Mouse (Mus musculus) MEL (cell line): Measurements from ENCODE around the gene Cul9. TPM values are rescaled to one million over a fixed set of nuclear protein-coding genes. Genes with fewer than 3 reads are reported as not detected.

Experiments used
- DNase-seq: peaks from one replicate; pipeline ENCODE4 v3.0.0; 2011; ENCODE audit warnings: low read depth, low spot score
- H3K27ac ChIP-seq: 2 replicates; pipeline ENCODE4 v1.5.1; 2012; ENCODE audit warnings: low read depth, mild to moderate bottlenecking, control low read depth, low read length, moderate library complexity; ENCODE audit not compliant: control insufficient read depth
- H3K27me3 ChIP-seq, 2 experiments: fragments of 150-350 bp in 1 of 2; sonication (generic) in 1 of 2; 2 replicates each; pipeline ENCODE4 v1.6.1; 2012; ENCODE audit warnings: low read length in 2 of 2, mild to moderate bottlenecking in 2 of 2, improper control_type of control experiment in 1 of 2, moderate library complexity in 1 of 2; ENCODE audit not compliant: insufficient read depth in 2 of 2, control insufficient read depth in 1 of 2
- H3K36me3 ChIP-seq, 2 experiments: 2 replicates each; pipeline ENCODE4 v1.6.1; 2012 to 2014; ENCODE audit warnings: low read length in 2 of 2, improper control_type of control experiment in 1 of 2, inconsistent platforms in 1 of 2, mild to moderate bottlenecking in 1 of 2; ENCODE audit not compliant: insufficient read depth in 2 of 2, control insufficient read depth in 1 of 2
- H3K4me1 ChIP-seq, 2 experiments: fragments of 150-350 bp in 1 of 2; sonication (generic) in 1 of 2; 2 replicates each; pipeline ENCODE4 v1.6.1; 2012; ENCODE audit warnings: low read length in 2 of 2, improper control_type of control experiment in 1 of 2, mild to moderate bottlenecking in 1 of 2; ENCODE audit not compliant: insufficient read depth in 2 of 2, control insufficient read depth in 1 of 2
- H3K4me3 ChIP-seq, 2 experiments: fragments of 150-350 bp in 1 of 2; sonication (generic) in 1 of 2; 2 replicates each; pipeline ENCODE4 v1.5.1; 2012; ENCODE audit warnings: low read depth in 2 of 2, low read length in 2 of 2, mild to moderate bottlenecking in 2 of 2, moderate library complexity in 2 of 2, control low read depth in 1 of 2, improper control_type of control experiment in 1 of 2; ENCODE audit not compliant: control insufficient read depth in 1 of 2, insufficient read depth in 1 of 2
- H3K79me2 ChIP-seq: 2 replicates; pipeline ENCODE4 v1.6.1; 2012; ENCODE audit warnings: mild to moderate bottlenecking, low read length, moderate library complexity; ENCODE audit not compliant: control insufficient read depth, poor library complexity, insufficient read depth
- H3K9ac ChIP-seq: 2 replicates; pipeline ENCODE4 v1.6.1; 2012; ENCODE audit warnings: low read depth, mild to moderate bottlenecking, control low read depth, low read length, moderate library complexity; ENCODE audit not compliant: control insufficient read depth, poor library complexity, severe bottlenecking
- H3K9me3 ChIP-seq: fragments of 150-350 bp; sonication (generic); replicated peaks from 2 replicates; pipeline ENCODE4 v1.6.1; 2012; ENCODE audit warnings: mild to moderate bottlenecking, low read length, improper control_type of control experiment, moderate library complexity; ENCODE audit not compliant: insufficient read depth
- BHLHE40 ChIP-seq: IDR thresholded peaks from 2 replicates; pipeline ENCODE4 v1.6.1; 2012; ENCODE audit warnings: low read depth, mild to moderate bottlenecking, inconsistent platforms, low read length, improper control_type of control experiment, borderline replicate concordance
- CTCF ChIP-seq, 3 experiments: IDR thresholded peaks in 2 of 3; conservative IDR thresholded peaks in 1 of 3; 2 replicates each; pipeline ENCODE4 v1.5.1; 2011 to 2012; ENCODE audit warnings: low read length in 3 of 3, low read depth in 2 of 3, mild to moderate bottlenecking in 2 of 3, improper control_type of control experiment in 1 of 3, inconsistent platforms in 1 of 3, mixed read lengths in 1 of 3, moderate library complexity in 1 of 3; ENCODE audit not compliant: control insufficient read depth in 1 of 3, insufficient read depth in 1 of 3, poor library complexity in 1 of 3, severe bottlenecking in 1 of 3
- ELF1 ChIP-seq: IDR thresholded peaks from 2 replicates; pipeline ENCODE4 v1.6.1; 2014; ENCODE audit warnings: low read depth, mild to moderate bottlenecking, inconsistent platforms, low read length, improper control_type of control experiment, moderate library complexity
- ETS1 ChIP-seq: IDR thresholded peaks from 2 replicates; pipeline ENCODE4 v1.6.1; 2012; ENCODE audit warnings: low read depth, mild to moderate bottlenecking, inconsistent platforms, low read length, improper control_type of control experiment, moderate library complexity
- GABPA ChIP-seq: IDR thresholded peaks from 2 replicates; pipeline ENCODE4 v1.6.1; 2012; ENCODE audit warnings: low read depth, mild to moderate bottlenecking, inconsistent platforms, low read length, improper control_type of control experiment, moderate library complexity
- KAT2A ChIP-seq: conservative IDR thresholded peaks from 2 replicates; pipeline ENCODE4 v1.6.1; 2012; ENCODE audit warnings: low read depth, low read length, improper control_type of control experiment, inconsistent platforms
- MAFK ChIP-seq: IDR thresholded peaks from 2 replicates; pipeline ENCODE4 v1.6.1; 2011; ENCODE audit warnings: low read depth, mild to moderate bottlenecking, low read length, improper control_type of control experiment, borderline replicate concordance
- MAX ChIP-seq: IDR thresholded peaks from 2 replicates; pipeline ENCODE4 v1.6.1; 2011; ENCODE audit warnings: low read length, improper control_type of control experiment
- MAZ ChIP-seq: IDR thresholded peaks from 2 replicates; pipeline ENCODE4 v1.6.1; 2012; ENCODE audit warnings: low read depth, mild to moderate bottlenecking, inconsistent platforms, low read length, improper control_type of control experiment
- MXI1 ChIP-seq: IDR thresholded peaks from 2 replicates; pipeline ENCODE4 v1.6.1; 2011; ENCODE audit warnings: mild to moderate bottlenecking, low read depth, low read length, improper control_type of control experiment
- NELFE ChIP-seq: IDR thresholded peaks from 2 replicates; pipeline ENCODE4 v1.6.1; 2011; ENCODE audit warnings: low read depth, low read length, improper control_type of control experiment
- POLR2A ChIP-seq, 2 experiments: IDR thresholded peaks; 2 replicates each; pipeline ENCODE4 v1.6.1; 2011 to 2012; ENCODE audit warnings: low read length in 2 of 2, mild to moderate bottlenecking in 2 of 2, control low read depth in 1 of 2, improper control_type of control experiment in 1 of 2, low read depth in 1 of 2, moderate library complexity in 1 of 2; ENCODE audit not compliant: control insufficient read depth in 1 of 2, insufficient read depth in 1 of 2, poor library complexity in 1 of 2
- POLR2AphosphoS2 ChIP-seq: IDR thresholded peaks from 2 replicates; pipeline ENCODE4 v1.6.1; 2011; ENCODE audit warnings: low read length, improper control_type of control experiment
- POLR2AphosphoS5 ChIP-seq: IDR thresholded peaks from 2 replicates; pipeline ENCODE4 v1.6.1; 2012; ENCODE audit warnings: low read depth, borderline replicate concordance, mild to moderate bottlenecking, inconsistent platforms, low read length, moderate library complexity, mixed read lengths
- RCOR1 ChIP-seq: IDR thresholded peaks from 2 replicates; pipeline ENCODE4 v1.6.1; 2012; ENCODE audit warnings: low read depth, mild to moderate bottlenecking, inconsistent platforms, low read length, improper control_type of control experiment
- SIN3A ChIP-seq: IDR thresholded peaks from 2 replicates; pipeline ENCODE4 v1.6.1; 2012; ENCODE audit warnings: low read length, improper control_type of control experiment, inconsistent platforms
- SMC3 ChIP-seq: IDR thresholded peaks from 2 replicates; pipeline ENCODE4 v1.6.1; 2011; ENCODE audit warnings: low read depth, low read length, improper control_type of control experiment
- TBP ChIP-seq: IDR thresholded peaks from 2 replicates; pipeline ENCODE4 v1.8.0; 2011; ENCODE audit warnings: low read depth, low read length, improper control_type of control experiment
- UBTF ChIP-seq: IDR thresholded peaks from 2 replicates; pipeline ENCODE4 v1.6.1; 2012; ENCODE audit warnings: low read depth, mild to moderate bottlenecking, inconsistent platforms, low read length, improper control_type of control experiment, moderate library complexity, borderline replicate concordance; ENCODE audit not compliant: insufficient read depth
- USF1 ChIP-seq: IDR thresholded peaks from 2 replicates; pipeline ENCODE4 v1.6.1; 2014; ENCODE audit warnings: low read depth, mild to moderate bottlenecking, inconsistent platforms, low read length, improper control_type of control experiment, moderate library complexity
- USF2 ChIP-seq, 2 experiments: IDR thresholded peaks; 2 replicates each; pipeline ENCODE4 v1.6.1; 2011 to 2012; ENCODE audit warnings: improper control_type of control experiment in 2 of 2, low read length in 2 of 2, borderline replicate concordance in 1 of 2, inconsistent platforms in 1 of 2, low read depth in 1 of 2, mild to moderate bottlenecking in 1 of 2; ENCODE audit not compliant: insufficient read depth in 1 of 2
- ZC3H11A ChIP-seq: IDR thresholded peaks from 2 replicates; pipeline ENCODE4 v1.6.1; 2012; ENCODE audit warnings: low read depth, mild to moderate bottlenecking, inconsistent platforms, low read length, improper control_type of control experiment
- ZMIZ1 ChIP-seq: IDR thresholded peaks from 2 replicates; pipeline ENCODE4 v1.6.1; 2012; ENCODE audit warnings: low read depth, mild to moderate bottlenecking, inconsistent platforms, low read length, improper control_type of control experiment, moderate library complexity
- polyA plus RNA-seq, 2 experiments: library from polyadenylated mRNA; stranded (reverse) in 1 of 2; unstranded in 1 of 2; fragments of >175 nt in 1 of 2; fragments of >200 nt in 1 of 2; gene quantifications; 2 replicates each; pipeline versions ENCODE4 v1.2.1 to v1.2.4; 2012; ENCODE audit warnings: low replicate concordance in 2 of 2, low read depth in 1 of 2; ENCODE audit not compliant: insufficient read length in 2 of 2, insufficient read depth in 1 of 2, missing spikeins in 1 of 2
- total RNA-seq: library from RNA; depleted of rRNA; stranded (reverse); fragments of 300-350 nt; gene quantifications from 2 replicates; pipeline ENCODE4 v1.2.3, GENCODE M21; 2012

Cul9 gene
- total and polyA plus RNA-seq, 3 experiments: 3.6 to 10.7 TPM; not detected in 1

DNA sequence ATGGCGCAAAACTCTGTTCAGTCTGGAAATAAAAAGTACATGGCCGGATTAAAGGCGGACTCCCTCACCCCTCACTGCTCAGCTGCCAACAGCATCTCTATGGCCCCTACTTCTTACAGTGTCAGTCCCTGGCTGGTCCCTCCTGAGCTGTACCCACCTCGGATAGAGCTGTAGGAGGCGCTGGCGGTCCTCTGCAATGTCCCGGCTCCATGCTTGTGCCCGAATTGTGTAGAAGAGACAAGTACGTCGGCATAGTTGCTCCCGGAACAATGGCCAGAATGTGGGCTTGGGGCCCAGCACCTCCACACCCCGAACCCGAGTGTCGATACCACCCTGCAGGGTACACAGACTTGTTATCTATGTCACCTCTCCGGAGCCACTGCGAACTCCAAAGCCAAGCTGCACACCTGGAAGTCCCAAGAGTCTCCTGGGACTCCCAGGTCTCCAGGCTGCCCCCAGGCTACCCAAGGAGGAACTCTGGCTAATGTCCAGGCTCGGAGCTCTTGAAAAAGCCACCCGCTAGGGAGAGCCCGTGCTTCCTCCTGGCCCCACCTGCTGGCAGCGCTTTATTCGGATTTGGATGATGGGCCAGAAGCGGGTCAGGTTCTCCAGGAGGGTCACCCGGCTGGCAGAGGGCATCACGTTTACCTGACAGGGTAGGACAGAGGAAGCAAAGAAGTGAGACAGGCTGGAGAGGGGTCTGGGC, 24.1 kb downstream of the Cul9 start:
- Histone ChIP-seq H3K4me1 (peaks cover 0 to 3% of the 10 kb centered on the region in 2 experiments; a peak in 1 of 4 replicates), H3K9me3 (no peaks in the 10 kb centered on the region), H3K27ac (no peak overlapping the region), H3K36me3 (no peaks in the 10 kb centered on the region), H3K27me3 (no peaks in the 10 kb centered on the region), H3K79me2 (no peaks in the 10 kb centered on the region), H3K4me3 (no peak overlapping the region), H3K9ac (no peak overlapping the region)
- no peak for TF ChIP-seq SIN3A
- TF ChIP-seq CTCF (IDR thresholded peaks at IDR 0.05 in 2 of 3, conservative IDR thresholded peaks at IDR 0.05 in 1 of 3; ENCODE audit: control insufficient read depth in 1 of 3, insufficient read depth in 1 of 3, low read depth in 2 of 3, low read length in 3 of 3, poor library complexity in 1 of 3, severe bottlenecking in 1 of 3): peak in 1 of 3 experiments; percentile 14; a peak in 1 of 6 replicates
- TF ChIP-seq UBTF: no peak
- DNase-seq: no peak

- H3K9me3 ChIP-seq: no peaks in the 10 kb centered on the region
- TF ChIP-seq SMC3: no peak
- no peak for TF ChIP-seq USF2 (IDR thresholded peaks at IDR 0.05; ENCODE audit: borderline replicate concordance in 1 of 2, insufficient read depth in 1 of 2, low read depth in 1 of 2, low read length in 2 of 2)
- TF ChIP-seq KAT2A: no peak
- no peak for TF ChIP-seq RCOR1
- TF ChIP-seq POLR2AphosphoS2: no peak
- no peak for TF ChIP-seq MAZ
- TF ChIP-seq ZMIZ1: no peak
- no peak for TF ChIP-seq POLR2AphosphoS5
- TF ChIP-seq, all 39 proteins: peak for 0
- peak overlapping the region; percentile 67 for H3K9ac ChIP-seq
- H3K27ac ChIP-seq: no peak overlapping the region
- H3K79me2 ChIP-seq: no peaks in the 10 kb centered on the region
- peaks cover 0 to 3% of the 10 kb centered on the region in 2 experiments; a peak in 1 of 4 replicates for H3K4me1 ChIP-seq
- no peaks in the 10 kb centered on the region for H3K36me3 ChIP-seq
- peak overlapping the region; percentile 54 to 58 for H3K4me3 ChIP-seq
- DNase-seq: no peak
- H3K27me3 ChIP-seq: no peaks in the 10 kb centered on the region
Measured at GRCm38 (mm10) chr17:46521174-46521573, 25.0 kb downstream of the Cul9 start.

DNA sequence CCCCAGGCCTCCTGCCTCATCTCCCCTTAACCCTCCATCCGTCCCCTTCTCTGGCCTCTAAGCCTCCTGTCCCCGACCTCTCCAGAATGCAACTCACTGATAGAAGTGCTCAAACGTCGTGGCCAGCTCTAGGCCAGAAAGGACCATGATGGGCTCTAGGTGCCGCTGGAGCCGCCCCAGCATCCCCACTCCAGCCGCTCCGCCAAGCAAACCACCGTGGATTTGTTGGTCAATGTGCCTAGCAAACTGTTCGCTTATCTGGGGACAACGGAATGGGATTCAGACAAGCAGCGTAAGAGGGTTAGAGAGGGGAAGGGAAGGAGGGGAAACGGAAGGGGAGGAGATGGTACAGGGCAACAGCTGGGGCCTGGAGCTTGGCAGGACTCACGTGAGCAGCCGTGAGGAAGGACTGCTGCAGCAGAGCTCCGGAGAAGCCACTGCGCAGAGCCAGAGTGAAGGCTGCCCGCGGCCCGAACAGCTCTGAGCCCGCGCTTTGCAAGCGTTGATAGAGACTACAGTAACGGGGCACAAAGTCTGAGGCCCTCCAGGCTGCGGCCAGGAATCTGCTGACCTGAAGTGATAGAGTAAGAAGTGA, 25.7 kb downstream of the Cul9 start:
- H3K4me1 ChIP-seq: peaks cover 0 to 3% of the 10 kb centered on the region in 2 experiments; a peak in 1 of 4 replicates
- H3K9me3 ChIP-seq: no peaks in the 10 kb centered on the region
- no peaks in the 10 kb centered on the region for H3K79me2 ChIP-seq
- no peaks in the 10 kb centered on the region for H3K36me3 ChIP-seq
- peak overlapping the region; percentile 67 for H3K9ac ChIP-seq
- H3K27me3 ChIP-seq: no peaks in the 10 kb centered on the region
- TF ChIP-seq MAFK (no peak), TBP (peak; percentile 55; the same call in 1 of the 2 replicates), ELF1 (no peak), SMC3 (no peak), MXI1 (peak; percentile 58; the same call in 1 of the 2 replicates), ETS1 (peak; percentile 65; the same call in 1 of the 2 replicates), NELFE (peak; percentile 44; the same call in 1 of the 2 replicates), ZC3H11A (no peak), SIN3A (peak; percentile 51; the same call in 1 of the 2 replicates), POLR2A (IDR thresholded peaks at IDR 0.05; ENCODE audit: control insufficient read depth in 1 of 2, insufficient read depth in 1 of 2, low read depth in 1 of 2, low read length in 2 of 2, poor library complexity in 1 of 2) (peak; percentile 50 to 66; a peak in 2 of 4 replicates), MAX (peak; percentile 45; the same call in 1 of the 2 replicates), USF1 (peak; percentile 76), CTCF (IDR thresholded peaks at IDR 0.05 in 2 of 3, conservative IDR thresholded peaks at IDR 0.05 in 1 of 3; ENCODE audit: control insufficient read depth in 1 of 3, insufficient read depth in 1 of 3, low read depth in 2 of 3, low read length in 3 of 3, poor library complexity in 1 of 3, severe bottlenecking in 1 of 3) (no peak), BHLHE40 (peak; percentile 98), GABPA (no peak)
- H3K27ac ChIP-seq: peak overlapping the region; percentile 13
- peak overlapping the region; percentile 54 to 58 for H3K4me3 ChIP-seq
- peak; percentile 82 for DNase-seq
